Mouse (Mus musculus) heart, postnatal 14 days (tissue): Measurements from ENCODE around the gene Slc15a3. TPM values are rescaled to one million over a fixed set of nuclear protein-coding genes. Genes with fewer than 3 reads are reported as not detected.

Experiments used
- DNase-seq, 2 experiments: peaks; one replicate each; pipeline ENCODE4 v3.0.0; 2021 to 2022
- intact Hi-C: fragments of 180-260 bp; cut with DNase I; formaldehyde crosslinking; loops from one replicate; pipeline ENCODE4 v1.15.1; 2025
- total RNA-seq, 2 experiments: library from RNA; stranded (reverse); gene quantifications; 2 replicates each; pipeline ENCODE4 v1.2.3; 2021

The Slc15a3 gene
- total RNA-seq, 2 experiments from 2014 or later: 2.6 to 2.9 TPM

DNA sequence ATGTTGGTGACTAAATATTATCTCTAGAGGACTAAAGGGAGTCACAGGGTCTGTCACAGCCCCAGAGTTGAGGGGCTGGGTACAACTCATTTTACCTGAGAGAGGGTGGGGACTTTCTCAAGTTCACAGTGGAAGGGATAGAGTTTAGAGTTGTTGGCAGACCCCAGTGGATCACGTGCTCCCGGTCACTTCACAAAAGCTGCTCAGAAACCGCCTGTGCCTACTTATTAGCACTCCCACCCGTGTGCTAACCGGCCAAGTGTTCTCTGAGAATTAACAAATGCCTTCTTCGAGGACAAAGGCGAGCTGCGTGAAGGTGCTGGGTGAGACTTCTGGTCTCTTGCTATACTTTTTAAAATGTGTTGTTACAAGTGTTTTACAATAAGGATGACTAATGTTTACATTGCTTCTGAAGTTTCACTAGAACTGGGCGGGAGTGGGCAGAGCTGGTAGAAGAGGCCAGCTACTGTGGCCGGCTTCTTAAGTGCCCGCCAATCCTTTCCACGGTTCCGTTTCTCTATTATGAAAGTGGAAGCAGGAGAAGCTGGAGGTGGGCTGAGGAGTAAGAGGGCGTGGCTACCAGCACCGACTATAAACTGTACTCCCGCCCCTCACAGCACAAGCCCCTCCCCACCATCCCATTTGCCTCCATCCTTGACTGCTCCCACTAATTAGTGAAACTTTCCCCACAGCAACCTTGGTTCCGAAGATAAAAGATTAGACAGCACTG lies 21.1 kb upstream of the Slc15a3 start:
- intact Hi-C loops: no loop called here
- no peak for DNase-seq

DNA sequence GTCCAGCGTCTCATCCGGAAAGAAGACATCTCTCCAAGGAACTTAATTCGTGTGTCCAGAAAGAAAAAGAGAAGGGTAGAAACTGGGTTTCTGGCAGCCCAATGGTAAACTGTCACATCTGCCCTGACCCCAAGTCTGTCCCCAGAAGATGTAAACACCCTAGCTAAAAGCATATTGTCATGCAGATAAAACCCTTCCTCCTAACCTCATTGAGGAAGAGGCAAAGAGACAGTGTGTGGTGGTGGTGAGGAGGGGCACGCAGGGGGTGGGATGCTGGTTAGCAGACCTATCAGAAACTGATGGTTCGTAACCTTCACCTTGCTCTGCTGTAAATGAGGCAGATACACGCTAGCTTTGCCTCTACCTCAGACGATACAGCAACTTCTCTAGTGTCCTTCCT lies 18.2 kb upstream of the Slc15a3 start:
- DNase-seq: no peak
- intact Hi-C loops: no loop called here

DNA sequence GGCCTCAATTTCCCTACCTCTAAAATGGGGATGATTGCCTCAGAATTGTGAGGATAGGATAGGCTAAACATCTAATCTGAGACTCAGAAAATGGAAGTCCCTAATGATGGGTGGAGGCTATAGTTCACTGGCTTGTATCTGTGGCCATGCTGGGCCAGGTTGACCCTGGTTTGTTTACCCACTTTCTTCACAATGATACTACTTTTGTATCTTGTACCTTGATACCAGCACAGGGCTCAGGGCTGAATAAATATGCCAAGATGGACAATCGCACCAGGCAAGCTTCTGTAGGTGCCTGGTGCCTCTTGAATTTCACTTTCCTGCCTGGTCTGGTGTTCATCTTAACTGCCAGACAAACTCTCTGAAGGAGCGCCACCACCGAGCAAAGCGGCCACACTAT lies 17.0 kb upstream of the Slc15a3 start:
- intact Hi-C loops: no loop called here
- DNase-seq: no peak

DNA sequence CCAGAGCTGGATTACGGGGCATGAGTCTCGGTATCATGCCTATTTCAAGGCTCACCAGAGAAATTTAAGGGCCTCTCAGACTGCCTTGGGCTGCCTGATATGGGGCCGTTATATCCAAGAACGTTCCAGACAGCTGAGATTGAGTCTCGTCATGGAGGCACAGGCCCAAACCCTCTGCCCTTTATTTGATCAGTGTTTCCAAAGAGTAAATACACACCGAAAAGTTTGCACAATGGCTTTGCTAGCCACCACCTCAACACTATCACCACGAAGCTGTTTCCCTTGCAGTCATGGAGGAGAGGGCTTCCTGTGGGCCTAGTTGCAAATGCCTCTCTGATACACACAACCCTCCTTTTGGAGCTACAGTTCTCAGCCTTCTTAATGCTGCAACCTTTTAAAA lies 15.5 kb upstream of the Slc15a3 start:
- DNase-seq: no peak
- intact Hi-C loops: no loop called here

DNA sequence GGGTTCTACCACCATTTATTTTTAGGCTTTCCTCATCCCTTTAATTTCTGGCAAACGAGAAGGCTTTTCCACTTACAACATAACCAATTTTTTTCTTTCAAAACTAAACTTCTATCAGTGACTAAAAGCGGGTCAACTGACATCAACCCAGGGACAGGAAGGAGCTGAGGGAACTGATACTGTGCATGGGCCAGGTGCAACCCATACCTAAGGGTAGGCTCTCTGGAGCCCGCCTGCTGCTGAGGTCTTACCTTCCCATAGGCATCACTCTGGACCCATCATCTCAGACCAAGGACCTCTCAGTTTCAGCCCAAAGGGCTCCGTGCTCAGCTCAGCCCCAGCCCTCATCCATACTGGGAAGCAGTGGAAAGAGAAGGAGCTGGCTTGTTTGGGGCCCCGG lies 11.2 kb upstream of the Slc15a3 start:
- no peak for DNase-seq
- intact Hi-C loops: no loop called here

DNA sequence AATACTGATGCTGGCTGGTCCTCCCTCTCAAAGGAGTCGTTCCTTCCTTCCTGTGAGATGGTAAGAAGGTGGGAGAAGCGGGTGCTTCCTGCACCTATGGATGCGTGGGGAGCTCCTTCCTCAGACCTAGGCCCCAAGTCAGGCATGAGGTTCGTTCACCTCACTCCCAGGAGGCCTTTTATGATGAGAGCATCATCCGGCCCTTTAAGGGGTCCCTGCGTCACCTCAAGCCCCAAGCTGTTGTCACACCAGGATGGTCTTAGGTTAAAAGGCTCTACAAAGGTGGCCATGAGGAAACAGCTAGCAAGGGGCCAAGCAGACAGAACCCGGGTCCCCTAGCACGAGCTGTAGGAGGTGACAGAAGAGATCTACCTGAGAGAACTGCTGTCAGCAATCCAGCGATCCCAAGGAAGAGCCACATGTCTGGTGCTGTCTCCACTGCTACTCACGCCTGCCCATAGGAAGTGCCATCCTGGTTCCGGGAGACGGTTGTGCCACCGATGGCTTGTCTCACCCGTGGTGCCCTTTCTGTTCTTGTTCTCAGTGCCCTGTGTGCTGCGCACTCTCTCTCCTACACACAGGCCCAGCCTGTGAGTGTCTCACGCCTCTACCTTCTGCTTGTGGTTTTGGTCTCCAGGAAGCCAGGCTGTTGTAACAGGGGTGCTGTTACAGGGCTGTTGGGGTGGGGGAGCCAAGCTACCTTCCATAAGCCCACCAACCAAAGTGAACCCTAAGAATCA lies 9.9 kb upstream of the Slc15a3 start, which contains the start of gene Cd6:
Gene Cd6 (minus strand): TSS at position 623 of the 740 bp plus-strand sequence.
- no peak for DNase-seq
- intact Hi-C loops: loop anchor here (2.0 kb wide), 1 partner anchor 115 kb away; no protein-coding TSS in a partner anchor

DNA sequence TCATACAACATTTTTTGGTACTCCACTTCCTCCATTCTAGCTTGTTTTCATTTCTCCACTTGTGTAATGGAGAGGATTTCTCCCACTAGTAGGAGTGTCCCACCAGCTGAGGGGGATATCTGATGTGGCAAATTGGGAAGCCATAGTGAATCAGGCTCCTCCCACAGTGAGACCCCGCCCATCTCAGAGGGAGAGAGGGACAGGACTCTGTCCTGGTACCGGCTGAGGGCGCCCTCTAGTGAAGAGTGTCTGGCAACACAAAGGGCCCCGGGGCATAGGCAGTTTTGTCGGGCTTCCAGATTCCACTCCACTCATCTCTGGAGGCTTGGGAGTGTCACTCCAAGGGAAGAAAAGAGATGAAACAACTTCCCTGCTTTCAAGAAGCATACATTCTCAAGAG lies 8.1 kb upstream of the Slc15a3 start:
- DNase-seq: peak; percentile 65 to 85
- intact Hi-C loops: loop anchor here (2.0 kb wide), 1 partner anchor 117 kb away; no protein-coding TSS in a partner anchor

DNA sequence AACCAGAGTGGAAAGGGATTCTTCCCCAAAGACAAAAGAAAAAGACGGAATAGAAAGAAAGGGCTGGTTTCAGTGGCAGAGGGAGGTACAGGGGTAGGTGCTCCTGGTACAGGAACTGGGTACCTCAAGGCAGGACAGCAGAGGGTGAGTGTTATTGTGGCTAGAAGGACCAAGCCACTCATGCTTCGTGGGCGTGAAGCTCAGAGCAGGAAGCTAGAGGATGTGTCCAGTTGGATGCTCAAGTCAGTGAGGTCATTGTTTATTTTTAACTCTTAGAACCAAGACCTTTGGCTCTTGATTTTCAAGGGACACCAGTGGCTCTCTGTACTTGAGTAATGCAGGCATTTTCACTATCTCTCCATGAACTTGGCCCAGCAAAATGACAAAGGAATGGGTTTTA lies 7.5 kb upstream of the Slc15a3 start:
- intact Hi-C loops: no loop called here
- no peak for DNase-seq

DNA sequence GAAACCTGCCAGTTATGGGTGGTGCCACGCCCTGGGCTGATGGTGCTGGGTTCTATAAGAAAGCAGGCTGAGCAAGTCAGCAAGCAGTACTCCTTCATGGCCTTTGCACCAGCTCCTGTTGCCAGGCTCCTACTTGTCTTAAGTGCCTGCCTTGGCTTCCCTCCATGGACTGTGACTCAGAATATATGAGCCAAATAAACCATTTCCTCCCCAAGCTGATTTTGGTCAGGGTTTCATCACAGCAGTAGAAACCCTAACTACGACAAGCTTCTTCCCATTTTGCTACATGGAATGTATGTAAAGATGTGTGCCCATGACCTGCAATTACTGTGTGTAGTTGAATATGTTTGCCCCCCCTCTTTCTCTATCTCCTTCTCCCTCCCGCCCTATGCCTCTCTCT lies 5.9 kb upstream of the Slc15a3 start:
- intact Hi-C loops: no loop called here
- DNase-seq: no peak

DNA sequence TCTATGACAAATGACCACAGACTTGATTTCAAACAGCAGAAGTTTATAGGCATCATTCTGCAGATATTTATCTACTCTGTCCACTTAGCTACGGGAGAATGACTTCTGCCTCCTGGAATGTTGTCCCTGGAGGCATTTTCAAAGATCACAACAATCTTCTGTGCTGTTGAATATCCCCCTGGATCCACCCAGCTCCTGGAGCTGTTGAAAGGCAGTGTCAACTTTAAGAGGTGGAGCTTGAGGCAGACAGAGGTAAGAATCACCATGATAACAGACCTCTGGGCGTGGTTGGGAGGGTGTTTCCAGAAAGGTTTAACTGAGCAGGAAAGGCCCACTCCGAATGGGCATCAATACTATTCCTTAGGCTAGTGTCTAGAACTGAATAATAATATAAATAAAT lies 3.9 kb upstream of the Slc15a3 start:
- DNase-seq: no peak
- intact Hi-C loops: no loop called here

DNA sequence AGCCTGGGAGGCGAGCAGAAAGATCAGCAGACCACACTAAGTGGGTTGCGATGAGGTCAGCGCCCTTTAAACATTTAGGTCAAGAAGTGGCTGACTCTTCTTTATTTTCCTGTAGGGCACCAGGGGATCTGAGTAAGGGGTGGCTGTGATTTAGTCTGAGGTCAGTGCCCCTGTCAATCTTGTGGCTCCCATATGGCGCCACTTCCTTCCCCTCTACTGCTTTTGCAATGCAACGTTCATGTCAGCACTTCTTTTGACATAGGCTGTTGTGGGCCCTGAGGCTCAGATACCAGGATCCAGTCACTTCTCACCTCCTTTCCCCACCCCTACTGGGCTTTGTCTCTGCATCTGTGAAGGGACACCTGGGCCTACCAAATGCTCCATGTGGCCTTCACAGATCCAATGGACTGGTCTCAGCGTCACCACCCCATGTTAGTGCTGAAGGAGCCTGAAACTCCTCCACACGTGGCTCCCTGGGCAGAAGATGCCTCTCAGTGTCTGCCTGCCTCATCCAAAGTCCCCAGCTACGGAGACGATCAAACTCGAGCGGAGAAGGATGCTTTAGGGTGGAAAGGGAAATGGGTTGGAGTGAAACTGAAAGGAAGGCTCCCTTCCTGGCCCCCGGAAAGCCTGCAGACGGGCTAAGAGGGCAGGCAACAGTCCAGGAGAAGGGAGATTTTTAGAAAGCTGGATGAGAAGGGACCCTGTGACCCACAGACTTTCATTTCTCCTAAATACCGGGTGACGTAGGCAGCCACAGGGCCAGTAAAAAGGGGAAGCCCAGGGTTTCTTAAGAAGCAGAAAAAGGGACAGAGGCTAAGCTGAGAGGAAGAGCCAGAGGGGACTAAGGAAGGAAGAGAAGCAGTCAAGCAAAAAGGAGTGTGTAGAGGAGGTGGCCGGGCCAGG lies 2.4 kb downstream of the Slc15a3 start:
- intact Hi-C loops: no loop called here
- DNase-seq: peak; percentile 36 to 51

DNA sequence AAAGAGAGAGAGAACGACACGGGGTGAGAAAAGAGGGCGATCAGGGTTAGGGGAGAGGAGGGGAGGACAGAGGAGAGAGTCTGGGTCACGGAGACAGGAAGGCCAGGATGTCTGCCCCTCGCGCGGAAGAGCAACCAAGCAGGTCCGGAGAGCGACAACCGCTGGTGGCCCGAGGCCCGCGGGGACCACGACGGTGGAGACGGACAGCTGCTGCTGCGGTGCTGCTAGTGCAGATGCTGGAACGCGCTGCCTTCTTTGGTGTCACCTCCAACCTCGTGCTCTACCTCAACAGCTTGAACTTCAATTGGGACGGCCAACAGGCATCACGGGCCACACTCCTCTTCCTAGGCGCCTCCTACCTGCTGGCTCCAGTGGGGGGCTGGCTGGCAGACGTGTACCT lies 3.4 kb downstream of the Slc15a3 start:
- peak in 1 of 2 experiments; percentile 25 for DNase-seq

DNA sequence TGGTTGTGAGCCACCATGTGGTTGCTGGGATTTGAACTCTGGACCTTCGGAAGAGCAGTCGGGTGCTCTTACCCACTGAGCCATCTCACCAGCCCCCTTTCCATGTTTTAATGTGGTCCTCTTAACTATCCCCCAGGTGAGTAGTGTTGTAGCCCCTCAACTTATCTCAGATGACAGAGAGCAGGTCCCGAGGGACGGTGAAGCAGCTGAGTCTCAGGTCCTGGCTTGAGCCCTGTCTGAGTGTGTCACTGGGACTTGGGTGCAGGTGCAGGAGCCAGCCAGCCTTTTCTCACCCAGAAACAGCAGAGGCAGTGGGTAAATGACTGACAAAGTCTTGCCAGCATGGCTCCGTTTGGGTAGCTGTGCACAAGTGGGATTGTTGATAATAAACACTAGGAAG lies 4.7 kb downstream of the Slc15a3 start:
- intact Hi-C loops: no loop called here

More for the DNA sequence above, 3.4 kb downstream of the Slc15a3 start:
- intact Hi-C loops: no loop called here

DNA sequence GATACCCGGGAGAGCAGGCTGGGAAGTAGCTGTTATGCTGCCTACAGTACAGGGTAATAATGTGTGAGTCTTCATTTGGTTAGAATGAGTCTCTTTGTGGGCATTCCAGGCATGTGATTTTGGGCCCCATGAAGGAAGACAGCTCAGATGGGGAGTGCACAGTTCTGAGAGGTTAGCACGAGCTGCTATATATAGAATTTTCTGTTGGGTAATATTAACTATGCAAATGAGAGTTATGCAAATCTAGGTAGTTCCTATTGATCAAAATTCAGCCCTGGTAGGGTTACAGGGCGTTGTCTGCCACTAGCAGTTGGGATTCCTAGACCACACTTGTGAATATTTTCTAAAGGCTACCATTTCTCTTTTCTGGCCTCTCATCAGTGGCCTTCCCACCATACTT lies 5.9 kb downstream of the Slc15a3 start:
- intact Hi-C loops: no loop called here
- DNase-seq: no peak

More for the DNA sequence above, 4.7 kb downstream of the Slc15a3 start:
- no peak for DNase-seq

DNA sequence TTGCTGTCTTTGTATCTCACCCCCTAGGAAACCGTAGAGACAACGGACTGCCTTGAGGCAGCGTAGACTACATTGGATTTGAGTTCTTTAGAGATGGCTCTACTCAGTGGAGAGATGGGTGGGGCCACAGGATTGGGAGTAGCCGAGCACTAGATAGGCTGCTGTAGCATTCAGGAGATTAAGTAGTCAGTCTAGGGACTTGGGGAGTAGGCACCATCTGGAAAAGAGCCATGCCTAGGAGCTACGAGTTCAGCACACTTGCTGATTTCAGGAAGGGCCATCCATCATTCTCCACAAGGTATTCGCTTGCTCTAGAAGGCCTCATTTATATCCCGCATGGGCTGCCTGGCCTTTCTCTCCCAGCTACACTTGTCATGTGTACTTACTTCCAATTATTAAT lies 6.6 kb downstream of the Slc15a3 start:
- intact Hi-C loops: loop anchor here (2.0 kb wide), 1 partner anchor 23 kb away; the partner anchor contains the start of gene Tmem132a
- no peak for DNase-seq

DNA sequence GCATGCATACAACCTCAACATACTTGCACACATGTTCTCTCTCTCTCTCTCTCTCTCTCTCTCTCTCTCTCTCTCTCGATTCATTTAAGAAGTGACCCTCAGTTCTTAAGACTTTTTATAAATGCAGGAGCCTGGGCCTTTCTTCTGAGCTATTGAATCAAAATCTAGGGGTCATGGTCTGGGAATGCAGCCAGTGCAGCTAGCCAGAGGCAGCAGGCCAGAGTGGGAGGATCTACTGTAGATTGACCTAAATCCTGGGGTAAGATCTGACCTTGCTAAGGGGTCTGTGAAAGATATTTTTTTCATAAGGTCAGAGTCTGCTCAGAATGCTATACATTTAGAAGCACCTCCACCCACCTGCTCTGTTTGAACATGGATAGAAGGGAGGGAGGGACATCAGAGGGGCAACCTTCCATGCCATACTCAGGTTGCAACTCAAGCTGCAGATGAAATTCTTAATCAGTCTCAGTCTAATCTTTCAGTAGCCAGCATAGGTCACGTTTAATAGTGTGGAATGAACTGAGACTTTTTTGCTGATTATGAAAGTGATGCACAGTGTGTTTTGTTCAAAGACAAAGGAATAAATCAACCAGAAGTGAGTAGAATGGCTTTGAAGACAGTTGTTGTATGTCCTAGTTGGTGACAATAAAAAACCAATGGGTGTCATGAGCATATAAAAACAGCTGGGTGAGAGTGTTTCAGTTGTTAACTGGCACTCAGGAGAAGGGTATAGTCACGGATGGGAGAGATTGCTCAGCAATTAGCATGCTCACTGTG lies 8.0 kb downstream of the Slc15a3 start:
- peak; percentile 50 to 77 for DNase-seq

DNA sequence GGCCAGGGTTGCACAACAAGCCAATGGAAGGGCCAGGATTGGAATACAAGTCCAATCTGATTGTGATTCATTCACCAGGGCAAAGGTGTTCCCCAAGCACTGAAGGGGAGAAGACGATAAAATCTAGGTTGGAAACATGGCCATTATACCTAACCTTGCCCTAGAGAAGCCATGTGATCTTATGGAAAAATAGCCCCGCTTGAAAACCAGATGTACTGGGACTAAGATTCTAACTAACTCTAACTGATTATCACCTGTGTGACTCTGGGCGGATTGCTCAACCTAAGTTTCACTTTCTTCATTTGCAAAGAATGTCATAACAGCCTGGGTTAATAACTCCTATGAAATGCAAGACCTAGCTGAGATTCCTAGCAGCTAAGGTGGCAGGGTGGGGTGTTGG lies 15.9 kb downstream of the Slc15a3 start:
- intact Hi-C loops: no loop called here
- no peak for DNase-seq

More for the DNA sequence above, 8.0 kb downstream of the Slc15a3 start:
- intact Hi-C loops: loop anchor here (2.0 kb wide), 1 partner anchor 21 kb away; the partner anchor contains the start of gene Tmem132a

DNA sequence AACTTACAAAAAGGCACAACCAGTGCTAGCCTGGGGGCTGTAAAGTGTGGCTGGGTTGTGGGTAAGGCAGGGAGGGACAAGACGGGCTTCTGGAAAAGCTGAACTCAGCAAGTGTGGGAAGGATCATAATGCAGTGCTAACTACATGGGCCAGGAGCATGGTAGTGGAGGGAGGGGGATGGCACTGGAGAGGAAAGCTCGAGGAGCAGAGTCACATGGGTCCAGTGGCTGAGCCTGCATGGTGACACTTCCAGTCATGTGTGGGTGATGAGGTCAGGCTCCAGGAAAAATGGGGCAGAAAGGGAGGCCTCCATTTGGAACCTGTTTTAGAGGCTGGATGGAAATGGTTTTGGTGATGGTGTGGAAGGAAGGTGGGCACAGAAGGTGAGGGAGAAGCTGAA lies 17.0 kb downstream of the Slc15a3 start:
- DNase-seq: no peak
- intact Hi-C loops: no loop called here

DNA sequence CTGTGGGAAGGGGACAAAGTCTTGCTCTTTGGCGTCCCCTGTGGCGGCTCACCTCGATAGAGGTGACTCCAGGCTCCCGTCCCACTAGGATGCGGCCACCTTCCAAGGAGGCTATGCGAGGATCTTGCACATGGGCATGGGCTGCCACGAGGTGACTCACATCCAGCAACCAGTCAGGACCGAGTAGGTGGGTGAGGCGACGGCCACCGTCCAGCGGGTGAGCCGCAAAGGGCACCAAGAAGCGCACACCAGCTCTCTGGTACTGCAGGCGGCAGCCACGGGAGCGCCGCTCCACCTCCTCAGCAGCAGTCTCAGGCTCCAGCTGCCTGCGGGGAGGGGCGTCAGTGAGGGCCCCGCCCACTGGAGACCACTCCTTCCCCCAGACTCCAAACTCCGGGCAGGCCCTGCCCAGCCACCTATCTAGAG lies 20.6 kb downstream of the Slc15a3 start:
- no peak for DNase-seq
- intact Hi-C loops: no loop called here

DNA sequence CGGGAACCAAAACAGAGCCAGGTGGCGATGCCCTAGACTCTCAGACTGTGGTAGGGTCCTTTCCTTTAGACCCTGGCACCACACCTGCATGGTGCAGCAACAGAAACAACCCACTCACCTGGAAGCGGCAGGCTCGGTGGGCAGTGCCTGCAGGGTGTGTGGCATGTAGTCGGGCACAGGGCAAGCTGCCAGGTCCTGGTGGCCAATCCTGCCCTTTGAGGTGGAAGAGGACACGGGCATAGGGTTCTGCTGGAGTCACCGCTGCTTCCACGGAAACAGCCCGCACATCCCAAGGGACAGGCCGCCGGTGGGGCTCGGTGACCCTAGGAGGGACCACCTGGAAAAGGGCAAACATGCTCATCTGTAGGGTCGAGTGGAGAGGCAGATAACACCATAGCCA lies 26.8 kb downstream of the Slc15a3 start:
- no peak for DNase-seq
- intact Hi-C loops: no loop called here
